Mouse (Mus musculus) G1E-ER4 (cell line): ENCODE measurements around the gene Retreg1. TPM values are rescaled to one million over a fixed set of nuclear protein-coding genes. Genes with fewer than 3 reads are reported as not detected.

ENCODE experiments used
- GATA1 ChIP-seq: IDR thresholded peaks from one replicate; pipeline ENCODE4 v1.8.0; 2012; ENCODE audit warnings: low read length, inconsistent platforms
- polyA plus RNA-seq: library from polyadenylated mRNA; stranded (reverse); fragments of >175 nt; gene quantifications from 2 replicates; pipeline ENCODE4 v1.2.3, GENCODE M21; 2012

Gene Retreg1
- polyA plus RNA-seq, 1 experiment, result not detected

DNA sequence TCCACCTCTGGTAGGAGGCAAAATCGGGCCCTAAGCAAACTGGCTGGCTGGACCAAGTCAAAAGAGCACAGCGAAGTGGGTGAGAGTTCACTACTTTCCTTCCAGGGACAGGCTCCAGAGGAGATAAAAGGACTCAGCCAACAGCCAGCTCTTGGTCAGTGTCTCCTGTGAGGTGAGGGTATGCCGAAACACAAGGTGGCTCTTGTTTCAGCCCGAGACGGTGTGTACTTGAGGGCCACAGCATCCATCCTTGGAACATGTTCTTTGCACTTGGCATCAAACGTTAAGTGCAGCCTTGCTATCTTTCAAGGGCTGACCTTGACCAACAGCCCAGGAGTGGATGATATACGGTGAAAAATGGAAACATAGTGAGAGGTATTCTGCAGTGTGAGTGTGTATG is 75.7 kb downstream of the Retreg1 start:
- TF ChIP-seq GATA1, result no peak

GRCm38 (mm10) chr15:25919995-25920394 is 77.0 kb downstream of the Retreg1 start:
- no peak for TF ChIP-seq GATA1

- TF ChIP-seq GATA1, result no peak
Observed at GRCm38 (mm10) chr15:25920886-25921285, 77.9 kb downstream of the Retreg1 start.

GRCm38 (mm10) chr15:25922007-25922406 is 79.0 kb downstream of the Retreg1 start:
- TF ChIP-seq GATA1, result no peak

DNA sequence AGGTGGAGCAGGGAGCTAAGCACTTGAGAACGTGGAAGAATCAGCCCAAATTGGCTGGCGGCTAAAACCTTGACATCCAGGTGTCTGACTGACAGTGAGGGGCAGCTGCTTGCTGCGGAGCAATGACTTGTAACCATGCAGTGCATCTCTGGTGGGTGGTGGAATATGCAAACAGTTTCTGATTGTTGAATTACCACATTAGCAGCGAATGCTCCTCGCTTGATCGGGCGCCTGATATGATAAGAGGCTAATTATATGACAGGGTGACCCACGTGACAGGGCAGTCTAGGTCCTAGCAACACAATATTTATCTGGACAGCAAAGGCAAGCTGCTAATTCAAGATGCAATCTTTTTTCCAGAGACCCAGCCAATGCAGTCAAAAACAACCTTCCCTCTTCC is 80.9 kb downstream of the Retreg1 start:
- TF ChIP-seq GATA1, result no peak

- no peak for TF ChIP-seq GATA1
Observed at GRCm38 (mm10) chr15:25926171-25926570, 83.2 kb downstream of the Retreg1 start.

GRCm38 (mm10) chr15:25927106-25927505 is 84.1 kb downstream of the Retreg1 start:
- no peak for TF ChIP-seq GATA1

DNA sequence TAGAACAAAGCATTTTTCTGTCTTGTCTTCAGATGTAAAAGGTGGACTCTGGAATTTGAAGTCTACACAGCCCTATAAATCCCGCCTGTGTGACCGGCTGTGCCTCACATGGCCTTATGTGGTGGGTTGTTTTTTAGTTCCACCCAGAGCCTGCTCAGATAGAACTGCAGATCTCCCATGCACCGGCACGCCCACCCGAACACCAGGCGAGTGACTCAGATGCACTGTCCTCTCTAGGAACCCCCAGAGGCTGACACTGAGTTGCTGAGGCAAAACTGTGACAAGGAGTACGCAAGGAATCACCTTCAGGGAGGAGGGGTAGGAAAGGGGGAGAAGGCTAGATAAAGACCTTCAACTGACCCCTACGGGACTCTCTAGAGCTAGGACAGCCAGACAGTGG is 85.0 kb downstream of the Retreg1 start:
- TF ChIP-seq GATA1, result no peak

- TF ChIP-seq GATA1, result no peak
Observed at GRCm38 (mm10) chr15:25928831-25929230, 85.9 kb downstream of the Retreg1 start.

- no peak for TF ChIP-seq GATA1
Observed at GRCm38 (mm10) chr15:25929518-25929917, 86.5 kb downstream of the Retreg1 start.

DNA sequence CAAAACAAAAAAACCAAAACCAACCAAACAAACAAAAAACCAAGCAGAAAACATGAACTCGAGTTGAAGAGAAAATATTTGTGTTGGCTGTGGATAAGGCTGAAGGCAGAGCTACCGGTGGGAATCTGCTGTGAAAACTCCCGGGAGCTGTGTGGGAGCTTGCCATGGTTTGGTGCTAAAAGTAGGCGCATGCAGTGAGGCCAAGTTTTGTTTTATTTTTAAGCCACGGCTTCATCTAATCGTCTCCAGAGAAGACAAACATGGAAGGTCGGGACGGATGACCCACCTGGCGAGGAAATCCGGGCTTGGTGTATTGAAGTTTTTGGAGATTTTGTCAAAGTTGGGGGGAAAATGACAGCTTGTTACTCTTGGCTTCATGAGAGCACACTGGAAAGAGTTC is 87.0 kb downstream of the Retreg1 start:
- no peak for TF ChIP-seq GATA1

DNA sequence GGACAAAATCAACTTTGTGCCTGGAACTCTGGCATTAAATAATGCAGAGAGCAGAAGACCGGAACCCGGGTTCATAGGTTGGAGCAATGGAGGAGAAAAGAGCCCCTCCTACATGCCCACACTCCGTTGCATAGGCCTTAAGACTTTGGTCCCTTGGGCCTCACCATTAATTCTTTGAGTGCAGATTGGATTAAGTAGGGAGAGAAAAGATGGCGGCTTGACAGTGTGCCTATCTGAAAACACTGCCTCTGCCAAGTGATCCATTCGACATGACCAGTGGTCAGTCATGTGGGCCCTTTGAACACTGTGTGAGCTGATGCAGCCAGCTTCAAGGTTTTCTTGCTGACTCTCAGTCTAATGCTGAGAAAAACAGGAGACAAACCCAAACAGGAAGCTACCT is 87.7 kb downstream of the Retreg1 start:
- TF ChIP-seq GATA1, result no peak

DNA sequence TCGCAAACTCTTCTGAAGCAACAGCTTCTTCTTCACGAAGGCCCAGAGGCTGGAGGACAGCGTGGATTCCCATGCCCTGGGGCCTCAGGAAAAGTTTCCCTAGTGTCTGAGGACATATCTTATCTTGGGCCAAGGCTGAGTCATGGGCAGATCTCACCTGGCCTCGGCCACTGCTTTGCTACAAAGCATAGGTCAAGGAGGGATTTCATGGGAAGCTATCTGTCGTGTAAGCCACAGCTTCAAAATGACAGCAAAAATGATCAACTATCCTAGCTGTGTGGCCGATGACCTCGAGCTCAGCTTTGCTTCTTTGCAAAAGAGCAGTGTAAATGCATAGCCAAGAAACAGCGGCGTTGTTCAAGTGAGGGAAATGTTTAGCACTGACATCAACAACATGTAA is 89.5 kb downstream of the Retreg1 start:
- TF ChIP-seq GATA1, result no peak

DNA sequence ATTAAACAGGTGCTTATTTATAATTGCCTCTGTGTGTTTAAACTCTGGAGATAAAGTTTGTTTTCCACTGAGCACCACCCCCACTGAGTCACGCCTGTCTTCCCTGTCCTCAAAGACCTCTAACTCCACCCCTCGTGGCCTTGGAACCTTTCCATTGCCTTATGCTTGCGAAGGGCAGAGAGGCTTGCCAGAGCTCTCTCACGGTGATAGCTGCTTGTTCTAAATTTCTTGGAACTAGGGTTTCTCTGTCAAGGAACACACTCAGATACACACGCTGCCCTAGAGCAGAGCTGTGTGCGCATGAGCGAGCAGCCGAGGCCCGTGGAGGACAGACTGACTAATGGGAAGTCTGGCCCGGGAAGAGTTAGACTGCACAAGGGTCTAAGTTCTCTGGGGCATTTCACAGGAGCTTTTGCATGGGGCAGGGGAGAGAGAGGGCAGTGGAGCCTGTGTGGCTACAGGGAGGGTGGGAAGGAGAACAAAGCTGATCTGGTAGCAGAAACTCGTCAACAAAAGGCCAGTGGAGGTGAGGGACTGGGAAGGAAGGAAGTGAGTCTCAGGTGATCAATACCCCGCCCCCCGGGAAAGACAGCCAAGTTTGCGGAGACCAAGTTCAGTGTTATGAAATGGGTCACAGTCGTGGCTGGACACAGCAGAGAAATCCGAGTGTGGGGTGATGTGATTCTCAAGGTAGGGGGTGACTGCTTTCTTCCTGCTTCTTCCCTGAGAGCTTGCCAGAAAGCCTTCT is 90.1 kb downstream of the Retreg1 start:
- TF ChIP-seq GATA1, result no peak

GRCm38 (mm10) chr15:25933685-25934108 is 90.7 kb downstream of the Retreg1 start:
- TF ChIP-seq GATA1, result no peak

- TF ChIP-seq GATA1, result no peak
Observed at GRCm38 (mm10) chr15:25934411-25934810, 91.4 kb downstream of the Retreg1 start.

- TF ChIP-seq GATA1, result no peak
Observed at GRCm38 (mm10) chr15:25938496-25938895, 95.5 kb downstream of the Retreg1 start.
